Comparison of ENCODE assay signal across 12 mouse cellular contexts in genomic region chr10:89747221-89747905, GRCm38 (mm10). TPM values are rescaled to one million over a fixed set of nuclear protein-coding genes. Genes with fewer than 3 reads are reported as not detected.
A peak's percentile ranks its signal among the peaks of the same experiment; 100 is the strongest.
DNase-seq lines count a peak whose midpoint lies in the region; ATAC-seq and TF ChIP-seq lines count a peak whose summit lies in the region.
"Had no signal": no experiment of that assay in that cellular context is flagged by ENCODE, and none has a peak within 500 bp of the region (broad histone marks: within the 10 kb centered on the region; RNA-seq: fewer than 3 reads in every experiment).

No protein-coding gene starts in this region.

- H3K4me1 ChIP-seq in heart, embryonic 12.5 days (replicated peaks), result peaks cover 9% of the 10 kb centered on the region
- peaks cover 6% of the 10 kb centered on the region; the same call in 1 of the 2 replicates for H3K4me1 ChIP-seq in forebrain, postnatal 0 days (ENCODE audit: insufficient read depth)
- H3K4me1 ChIP-seq in liver, embryonic 11.5 days (replicated peaks; ENCODE audit: control insufficient read depth, insufficient read depth, low read length), result peaks cover 4% of the 10 kb centered on the region; the same call in 1 of the 2 replicates

- H3K4me3 ChIP-seq in heart, embryonic 12.5 days, result no peak overlapping the region
- H3K4me3 ChIP-seq in forebrain, postnatal 0 days (ENCODE audit: low read depth, low read length), result no peak overlapping the region
- H3K4me3 ChIP-seq in liver, embryonic 11.5 days (ENCODE audit: low read depth, low read length), result no peak overlapping the region
- H3K4me3 ChIP-seq: left cerebral cortex, adult 2 months; midbrain, embryonic 13.5 days had no signal

- intact Hi-C loops in heart, postnatal 10 days (cut with DNase I), result loop anchor here (5.0 kb wide), 1 partner anchor 75 kb away; no protein-coding TSS in a partner anchor

- no peaks in the 10 kb centered on the region for H3K27me3 ChIP-seq in heart, embryonic 12.5 days (replicated peaks)
- no peaks in the 10 kb centered on the region for H3K27me3 ChIP-seq in forebrain, postnatal 0 days (ENCODE audit: insufficient read depth, low read length)
- no peaks in the 10 kb centered on the region for H3K27me3 ChIP-seq in liver, embryonic 11.5 days (replicated peaks; ENCODE audit: control insufficient read depth, insufficient read depth, low read length)
- H3K27me3 ChIP-seq: midbrain, embryonic 13.5 days had no signal

- no peak overlapping the region for H3K4me2 ChIP-seq in heart, embryonic 12.5 days
- H3K4me2 ChIP-seq in forebrain, postnatal 0 days (ENCODE audit: low read depth), result no peak overlapping the region
- H3K4me2 ChIP-seq in liver, embryonic 11.5 days, result no peak overlapping the region

- H3K27ac ChIP-seq in heart, embryonic 12.5 days (ENCODE audit: poor library complexity, severe bottlenecking), result no peak overlapping the region
- no peak overlapping the region for H3K27ac ChIP-seq in forebrain, postnatal 0 days (ENCODE audit: low read depth, low read length)
- no peak overlapping the region for H3K27ac ChIP-seq in liver, embryonic 11.5 days (ENCODE audit: low read depth, low read length)
- H3K27ac ChIP-seq: kidney, postnatal 0 days; left cerebral cortex, adult 2 months; midbrain, embryonic 13.5 days had no signal

- H3K9ac ChIP-seq in heart, embryonic 12.5 days, result 0 out of 2 replicates have a peak overlapping the region, but pooled peaks have one; percentile 28
- H3K9ac ChIP-seq in forebrain, postnatal 0 days, result no peak overlapping the region
- no peak overlapping the region for H3K9ac ChIP-seq in liver, embryonic 11.5 days (ENCODE audit: low read depth, low read length)
- H3K9ac ChIP-seq: midbrain, embryonic 13.5 days had no signal

- DNase-seq in heart, postnatal 10 days, result no peak
- DNase-seq in urinary bladder, postnatal 14 days (ENCODE audit: low spot score), result peak; percentile 46
- no peak for DNase-seq in urinary bladder, postnatal 25 days (ENCODE audit: low spot score)
- DNase-seq in forebrain, postnatal 0 days, result no peak
- no peak for DNase-seq in liver, embryonic 11.5 days (ENCODE audit: low spot score)
- DNase-seq: heart, postnatal 36 days had no signal

- TF ChIP-seq CTCF in forebrain, postnatal 0 days (IDR thresholded peaks at IDR 0.05; ENCODE audit: low read depth), result no peak

- no peaks in the 10 kb centered on the region for H3K9me3 ChIP-seq in heart, embryonic 12.5 days (replicated peaks)
- H3K9me3 ChIP-seq in forebrain, postnatal 0 days (ENCODE audit: low read length), result no peaks in the 10 kb centered on the region
- no peaks in the 10 kb centered on the region for H3K9me3 ChIP-seq in liver, embryonic 11.5 days (ENCODE audit: control insufficient read depth, low read length)
- H3K9me3 ChIP-seq: midbrain, embryonic 13.5 days had no signal

- no peaks in the 10 kb centered on the region for H3K36me3 ChIP-seq in heart, embryonic 12.5 days
- no peaks in the 10 kb centered on the region for H3K36me3 ChIP-seq in forebrain, postnatal 0 days (ENCODE audit: insufficient read depth)
- no peaks in the 10 kb centered on the region for H3K36me3 ChIP-seq in liver, embryonic 11.5 days (ENCODE audit: control insufficient read depth, insufficient read depth, low read length)
- H3K36me3 ChIP-seq: midbrain, embryonic 13.5 days had no signal

- 82% methylated on average over 8 of the region's 8 CpGs for WGBS in heart, embryonic 12.5 days
- WGBS in forebrain, postnatal 0 days, result 90% methylated on average over 8 of the region's 8 CpGs
- 85% methylated on average over 8 of the region's 8 CpGs for WGBS in liver, embryonic 11.5 days

- no peak for ATAC-seq in heart, embryonic 12.5 days (ENCODE audit: insufficient number of reproducible peaks, low FRiP score)
- ATAC-seq in inflammation-experienced regulatory T-cells, adult 6 months, result peak; percentile 70
- ATAC-seq in frontal cortex, adult (ENCODE audit: low TSS enrichment), result no peak
- no peak for ATAC-seq in forebrain, postnatal 0 days
- no peak for ATAC-seq in liver, embryonic 11.5 days (replicated peaks; ENCODE audit: low FRiP score)
- ATAC-seq: midbrain, embryonic 13.5 days had no signal

RNA-seq across cellular contexts. Expression of gene Uhrf1bp1l, which starts 2.6 kb away (rescaled TPM):
- 21.9 and 25.3 TPM in 2 replicates for polyA plus RNA-seq in heart, embryonic 12.5 days (2016; fragmentation: Nextera tagmentation; extraction: Ambion mirVana)
- total RNA-seq in heart, postnatal 10 days (2021), result 10 to 100 TPM; 23.1 to 36.8 TPM
- 10 to 100 TPM; 22.5 to 33.8 (median 26.2) TPM for polyA plus RNA-seq in inflammation-experienced regulatory T-cells, adult 6 months (2017; shearing (Covaris generic))
- total RNA-seq in forebrain, postnatal 0 days (2014; rRNA removed), result 33.0 and 39.4 TPM in 2 replicates
- 20.8 and 30.2 TPM in 2 replicates for polyA plus RNA-seq in forebrain, postnatal 0 days (2015; fragmentation: Nextera tagmentation; extraction: Ambion mirVana)
- polyA plus RNA-seq in liver, embryonic 11.5 days (2014; fragmentation: Nextera tagmentation; extraction: Ambion mirVana), result 24.4 and 26.8 TPM in 2 replicates

RNA-seq across cellular contexts. Expression of gene Actr6, which starts 15.3 kb away (rescaled TPM):
- 27.4 and 27.7 TPM in 2 replicates for polyA plus RNA-seq in heart, embryonic 12.5 days (2016; fragmentation: Nextera tagmentation; extraction: Ambion mirVana)
- 10 to 100 TPM; 11.6 to 11.7 TPM for total RNA-seq in heart, postnatal 10 days (2021)
- 10 to 100 TPM; 43.5 to 52.5 (median 44.7) TPM for polyA plus RNA-seq in inflammation-experienced regulatory T-cells, adult 6 months (2017; shearing (Covaris generic))
- 46.9 and 48.8 TPM in 2 replicates for total RNA-seq in forebrain, postnatal 0 days (2014; rRNA removed)
- 67.9 and 78.1 TPM in 2 replicates for polyA plus RNA-seq in forebrain, postnatal 0 days (2015; fragmentation: Nextera tagmentation; extraction: Ambion mirVana)
- 29.3 and 33.2 TPM in 2 replicates for polyA plus RNA-seq in liver, embryonic 11.5 days (2014; fragmentation: Nextera tagmentation; extraction: Ambion mirVana)
